Mouse (Mus musculus): Measurements from ENCODE around the gene Sptssb.

- TF ChIP-seq CTCF (IDR thresholded peaks at IDR 0.05; ENCODE audit: borderline replicate concordance, extremely low read depth, insufficient read depth, insufficient read length) = no peak
- no peak for TF ChIP-seq POLR2A (IDR thresholded peaks at IDR 0.05; ENCODE audit: borderline replicate concordance, extremely low read depth, insufficient read depth, insufficient read length, poor library complexity, severe bottlenecking)
These were observed 40.4 kb downstream of the Sptssb start for GRCm38 (mm10) chr3:69819146-69819850.
